Mouse (Mus musculus) midbrain, postnatal 0 days (tissue): Measurements from ENCODE around the gene Gm45021. TPM values are rescaled to one million over a fixed set of nuclear protein-coding genes. Genes with fewer than 3 reads are reported as not detected.

Source experiments
- ATAC-seq: fragments of 200-750 bp; cut with Nextera tagmentation; 2 replicates; pipeline ENCODE4 v1.8.0; 2017; ENCODE audit warnings: moderate number of reproducible peaks, mild to moderate bottlenecking, moderate TSS enrichment, moderate library complexity; ENCODE audit not compliant: low FRiP score
- DNase-seq: peaks from one replicate; pipeline ENCODE4 v3.0.0-alpha.2; 2015; ENCODE audit warnings: low spot score
- H3K27ac ChIP-seq: fragments of 300-500 bp; sonication (generic); 2 replicates; pipeline ENCODE4 v1.5.1; 2014; ENCODE audit warnings: low read depth, mild to moderate bottlenecking, low read length, mixed read lengths
- H3K27me3 ChIP-seq: fragments of 300-500 bp; sonication (generic); 2 replicates; pipeline ENCODE4 v1.6.1; 2014; ENCODE audit warnings: low read length, control low read depth, mixed read lengths; ENCODE audit not compliant: insufficient read depth
- H3K36me3 ChIP-seq: fragments of 300-500 bp; sonication (generic); 2 replicates; pipeline ENCODE4 v1.6.1; 2014; ENCODE audit warnings: low read length, control low read depth, mixed read lengths; ENCODE audit not compliant: insufficient read depth
- H3K4me1 ChIP-seq: fragments of 300-500 bp; sonication (generic); 2 replicates; pipeline ENCODE4 v1.6.1; 2014; ENCODE audit warnings: mild to moderate bottlenecking, control low read depth, antibody characterized with exemption, low read length, mixed read lengths; ENCODE audit not compliant: insufficient read depth
- H3K4me2 ChIP-seq: fragments of 300-500 bp; sonication (generic); 2 replicates; pipeline ENCODE4 v1.6.1; 2014; ENCODE audit warnings: low read depth, mild to moderate bottlenecking, low read length, mixed read lengths; ENCODE audit not compliant: poor library complexity, severe bottlenecking
- H3K4me3 ChIP-seq: fragments of 300-500 bp; sonication (generic); 2 replicates; pipeline ENCODE4 v1.5.1; 2014; ENCODE audit warnings: low read depth, mild to moderate bottlenecking, low read length, moderate library complexity
- H3K9ac ChIP-seq: fragments of 300-500 bp; sonication (generic); replicated peaks from 2 replicates; pipeline ENCODE4 v1.6.1; 2014; ENCODE audit warnings: mild to moderate bottlenecking, low read length, moderate library complexity, mixed read lengths; ENCODE audit not compliant: poor library complexity, severe bottlenecking
- H3K9me3 ChIP-seq: fragments of 300-500 bp; sonication (generic); 2 replicates; pipeline ENCODE4 v1.6.1; 2016; ENCODE audit warnings: low read length, control low read depth
- CTCF ChIP-seq: IDR thresholded peaks from 2 replicates; pipeline ENCODE4 v1.5.1; 2016; ENCODE audit warnings: antibody characterized with exemption, mild to moderate bottlenecking
- WGBS: fragments of 180-500 bp; shearing (Covaris S2); extraction: QIAGEN DNeasy Blood & Tissue Kit; methylation state at CpG from one replicate; pipeline ENCODE4 v1.1.7; 2014; 5-methylcytosine and 5-hydroxymethylcytosine counted together
- polyA plus RNA-seq: library from polyadenylated mRNA; unstranded; fragments of >200 nt; fragmentation: Nextera tagmentation; extraction: Ambion mirVana; gene quantifications from 2 replicates; pipeline ENCODE4 v1.2.1, GENCODE M21; 2015
- total RNA-seq: library from RNA; depleted of rRNA; stranded (reverse); fragments of >200 nt; gene quantifications from 2 replicates; pipeline ENCODE4 v1.2.3, GENCODE M21; 2014

The Gm45021 gene
- total and polyA plus RNA-seq, 2 experiments from 2014 or later: not detected

GRCm38 (mm10) chr6:48546271-48546670, 43.1 kb upstream of the Gm45021 start:
- ATAC-seq (0 out of 2 replicates have a peak, but pooled peaks have one; percentile 29), DNase-seq (peak; percentile 63)
- H3K27ac ChIP-seq: no peak overlapping the region
- peak; percentile 79 for TF ChIP-seq CTCF
- peaks cover 12% of the 10 kb centered on the region for H3K36me3 ChIP-seq
- no peaks in the 10 kb centered on the region for H3K9me3 ChIP-seq
- H3K4me3 ChIP-seq: no peak overlapping the region
- no peak overlapping the region for H3K4me2 ChIP-seq
- no peaks in the 10 kb centered on the region for H3K27me3 ChIP-seq
- H3K9ac ChIP-seq: no peak overlapping the region
- H3K4me1 ChIP-seq: no peaks in the 10 kb centered on the region
- WGBS: 58% methylated on average over 1 of the region's 1 CpGs

GRCm38 (mm10) chr6:48546858-48547257, 42.6 kb upstream of the Gm45021 start:
- no peak overlapping the region for H3K4me2 ChIP-seq
- WGBS: 73% methylated on average over 4 of the region's 4 CpGs
- no peaks in the 10 kb centered on the region for H3K4me1 ChIP-seq
- no peak for TF ChIP-seq CTCF
- no peak for ATAC-seq
- H3K36me3 ChIP-seq: peaks cover 6% of the 10 kb centered on the region
- no peak overlapping the region for H3K4me3 ChIP-seq
- DNase-seq: no peak
- H3K27ac ChIP-seq: no peak overlapping the region
- H3K9me3 ChIP-seq: no peaks in the 10 kb centered on the region
- no peak overlapping the region for H3K9ac ChIP-seq
- H3K27me3 ChIP-seq: no peaks in the 10 kb centered on the region

GRCm38 (mm10) chr6:48548314-48548713, 41.1 kb upstream of the Gm45021 start:
- 87% methylated on average over 6 of the region's 6 CpGs for WGBS
- Histone ChIP-seq H3K36me3 (no peaks in the 10 kb centered on the region), H3K9ac (no peak overlapping the region), H3K4me1 (no peaks in the 10 kb centered on the region), H3K4me2 (no peak overlapping the region), H3K27me3 (no peaks in the 10 kb centered on the region), H3K9me3 (no peaks in the 10 kb centered on the region), H3K27ac (no peak overlapping the region), H3K4me3 (no peak overlapping the region)
- ATAC-seq: no peak
- no peak for DNase-seq
- no peak for TF ChIP-seq CTCF

GRCm38 (mm10) chr6:48552918-48553317, 36.5 kb upstream of the Gm45021 start:
- peaks cover 11% of the 10 kb centered on the region; the same call in 1 of the 2 replicates for H3K4me1 ChIP-seq
- no peak overlapping the region for H3K9ac ChIP-seq
- H3K4me3 ChIP-seq: no peak overlapping the region
- TF ChIP-seq CTCF: no peak
- 74% methylated on average over 4 of the region's 4 CpGs for WGBS
- ATAC-seq (no peak), DNase-seq (no peak)
- no peak overlapping the region for H3K4me2 ChIP-seq
- no peaks in the 10 kb centered on the region for H3K36me3 ChIP-seq
- H3K27ac ChIP-seq: no peak overlapping the region
- H3K27me3 ChIP-seq: no peaks in the 10 kb centered on the region
- no peaks in the 10 kb centered on the region for H3K9me3 ChIP-seq

GRCm38 (mm10) chr6:48553819-48554218, 35.6 kb upstream of the Gm45021 start:
- peaks cover 8% of the 10 kb centered on the region; the same call in 1 of the 2 replicates for H3K36me3 ChIP-seq
- H3K4me3 ChIP-seq: peak overlapping the region; percentile 53
- 69% methylated on average over 4 of the region's 4 CpGs for WGBS
- peaks cover 11% of the 10 kb centered on the region; the same call in 1 of the 2 replicates for H3K4me1 ChIP-seq
- H3K9ac ChIP-seq: peak overlapping the region; percentile 65
- H3K9me3 ChIP-seq: no peaks in the 10 kb centered on the region
- H3K27me3 ChIP-seq: no peaks in the 10 kb centered on the region
- no peak for TF ChIP-seq CTCF
- H3K4me2 ChIP-seq: peak overlapping the region; percentile 75
- peak; percentile 45; the same call in 1 of the 2 replicates for ATAC-seq
- no peak for DNase-seq
- H3K27ac ChIP-seq: peak overlapping the region; percentile 98

GRCm38 (mm10) chr6:48554280-48555103, 34.9 kb upstream of the Gm45021 start, which contains the start of gene Lrrc61:
Gene Lrrc61 (plus strand): TSS chr6:48554796.
- H3K27me3 ChIP-seq: no peaks in the 10 kb centered on the region
- peaks cover 10% of the 10 kb centered on the region; the same call in 1 of the 2 replicates for H3K36me3 ChIP-seq
- DNase-seq (peak; percentile 98), ATAC-seq (peak; percentile 93)
- H3K4me3 ChIP-seq: peak within 1 kb of the TSS; percentile 53
- under 1% methylated on average over 39 of the region's 39 CpGs for WGBS
- peak within 1 kb of the TSS; percentile 65 for H3K9ac ChIP-seq
- TF ChIP-seq CTCF: no peak; the same call in 1 of the 2 replicates
- peak within 1 kb of the TSS; percentile 75 for H3K4me2 ChIP-seq
- H3K4me1 ChIP-seq: peaks cover 11% of the 10 kb centered on the region; the same call in 1 of the 2 replicates
- no peaks in the 10 kb centered on the region for H3K9me3 ChIP-seq
- H3K27ac ChIP-seq: peak within 1 kb of the TSS; percentile 98
